Mouse (Mus musculus): ENCODE results near the gene Igdcc3.

DNA sequence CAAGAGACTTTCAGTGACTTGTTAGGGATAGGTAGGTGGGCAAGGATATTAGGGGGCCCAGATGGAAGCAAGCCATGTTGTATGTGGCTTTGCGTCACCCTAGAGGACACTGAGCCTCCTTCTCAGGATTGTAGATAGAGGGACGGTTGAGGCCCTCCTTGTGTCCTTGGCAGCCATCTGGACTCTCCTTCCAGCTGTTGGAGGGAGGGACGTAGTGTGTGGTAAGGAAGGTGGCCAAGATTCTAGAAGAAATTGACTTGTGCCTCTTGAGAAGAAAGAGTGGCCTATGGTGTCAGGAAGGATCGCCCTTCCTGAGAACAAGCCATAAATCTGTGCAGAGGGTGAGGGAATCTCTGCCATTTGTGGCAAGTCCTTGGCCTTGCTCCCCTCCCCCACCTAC lies 34.2 kb upstream of the Igdcc3 start:
- TF ChIP-seq TAL1 (IDR thresholded peaks at IDR 0.05; ENCODE audit: low read length), result no peak
- TF ChIP-seq GATA1 (IDR thresholded peaks at IDR 0.05; ENCODE audit: low read length), result no peak

Data from erythroblast, embryonic 14.5 days (primary cell).